Mouse (Mus musculus) CH12.LX (cell line): ENCODE data around the gene Pold3.

ENCODE experiments used
- BHLHE40 ChIP-seq: IDR thresholded peaks from 2 replicates; pipeline ENCODE4 v1.6.1; 2011; ENCODE audit warnings: mild to moderate bottlenecking, low read depth, low read length, improper control_type of control experiment
- CHD2 ChIP-seq: IDR thresholded peaks from 2 replicates; pipeline ENCODE4 v1.6.1; 2011; ENCODE audit warnings: low read length, improper control_type of control experiment
- CTCF ChIP-seq, 2 experiments: IDR thresholded peaks in 1 of 2; conservative IDR thresholded peaks in 1 of 2; 2 replicates each; pipeline ENCODE4 v1.5.1; 2011 to 2012; ENCODE audit warnings: low read depth in 2 of 2, low read length in 2 of 2, improper control_type of control experiment in 1 of 2, inconsistent platforms in 1 of 2, mild to moderate bottlenecking in 1 of 2, moderate library complexity in 1 of 2
- E2F4 ChIP-seq: IDR thresholded peaks from 2 replicates; pipeline ENCODE4 v1.6.1; 2011; ENCODE audit warnings: low read depth, low read length, improper control_type of control experiment; ENCODE audit not compliant: insufficient replicate concordance
- EP300 ChIP-seq: IDR thresholded peaks from 2 replicates; pipeline ENCODE4 v1.6.1; 2011; ENCODE audit warnings: low read length, improper control_type of control experiment
- ETS1 ChIP-seq: conservative IDR thresholded peaks from 2 replicates; pipeline ENCODE4 v1.6.1; 2012; ENCODE audit warnings: low read depth, mild to moderate bottlenecking, inconsistent platforms, low read length, improper control_type of control experiment, moderate library complexity
- MXI1 ChIP-seq: IDR thresholded peaks from 2 replicates; pipeline ENCODE4 v1.6.1; 2011; ENCODE audit warnings: mild to moderate bottlenecking, low read depth, low read length, improper control_type of control experiment
- MYC ChIP-seq: IDR thresholded peaks from 2 replicates; pipeline ENCODE4 v1.6.1; 2011; ENCODE audit warnings: low read depth, mild to moderate bottlenecking, improper control_type of control experiment, low read length
- NRF1 ChIP-seq: IDR thresholded peaks from 2 replicates; pipeline ENCODE4 v1.6.1; 2014; ENCODE audit warnings: low read depth, mild to moderate bottlenecking, inconsistent platforms, low read length, improper control_type of control experiment, moderate library complexity
- POLR2A ChIP-seq: IDR thresholded peaks from 2 replicates; pipeline ENCODE4 v1.6.1; 2011; ENCODE audit warnings: low read depth, mild to moderate bottlenecking, improper control_type of control experiment, low read length
- TCF12 ChIP-seq: IDR thresholded peaks from 2 replicates; pipeline ENCODE4 v1.6.1; 2014; ENCODE audit warnings: low read depth, mild to moderate bottlenecking, inconsistent platforms, low read length, improper control_type of control experiment
- UBTF ChIP-seq: IDR thresholded peaks from 2 replicates; pipeline ENCODE4 v1.6.1; 2012; ENCODE audit warnings: low read depth, mild to moderate bottlenecking, inconsistent platforms, low read length, improper control_type of control experiment, moderate library complexity
- ZNF384 ChIP-seq: IDR thresholded peaks from 2 replicates; pipeline ENCODE4 v1.6.1; 2012; ENCODE audit warnings: low read depth, low read length, improper control_type of control experiment, inconsistent platforms

GRCm38 (mm10) chr7:100160006-100160405, 38.6 kb upstream of the Pold3 start:
- TF ChIP-seq NRF1, result no peak
- TF ChIP-seq MYC, result no peak
- TF ChIP-seq E2F4, result no peak
- no peak for TF ChIP-seq BHLHE40
- TF ChIP-seq POLR2A, result no peak
- no peak for TF ChIP-seq TCF12
- TF ChIP-seq UBTF, result no peak
- no peak for TF ChIP-seq CTCF (conservative IDR thresholded peaks at IDR 0.05 in 1 of 2, IDR thresholded peaks at IDR 0.05 in 1 of 2; ENCODE audit: low read depth in 2 of 2, low read length in 2 of 2)
- TF ChIP-seq MXI1, result no peak
- no peak for TF ChIP-seq EP300
- no peak for TF ChIP-seq ZNF384
- no peak for TF ChIP-seq CHD2
- no peak for TF ChIP-seq ETS1
